Mouse (Mus musculus) liver, embryonic 14.5 days (tissue): ENCODE measurements at regions not wholly inside any gene's neighbourhood (a gene's known extent, or its start where the extent isn't known, plus 50 kb on each side); places are given as distances from the start of the nearest gene placed in this dataset.
A peak's percentile ranks its signal among the peaks of the same experiment; 100 is the strongest.

Experiments used
- ATAC-seq: fragments of 200-750 bp; cut with Nextera tagmentation; 2 replicates; pipeline ENCODE4 v1.8.0; 2017; ENCODE audit warnings: moderate number of reproducible peaks, mild to moderate bottlenecking, moderate library complexity; ENCODE audit not compliant: insufficient read depth
- DNase-seq, 3 experiments: peaks; one replicate each; pipeline ENCODE4 v3.0.0-alpha.2; 2012 to 2013; ENCODE audit warnings: low read depth in 3 of 3, low spot score in 3 of 3
- H3K27ac ChIP-seq: fragments of 300-500 bp; sonication (generic); 2 replicates; pipeline ENCODE4 v1.5.1; 2014; ENCODE audit warnings: moderate library complexity, mild to moderate bottlenecking, control low read depth, inconsistent platforms
- H3K27me3 ChIP-seq: fragments of 300-500 bp; sonication (generic); 2 replicates; pipeline ENCODE4 v1.6.1; 2014; ENCODE audit warnings: mild to moderate bottlenecking, low read length, moderate library complexity; ENCODE audit not compliant: control insufficient read depth, insufficient read depth
- H3K36me3 ChIP-seq: fragments of 300-500 bp; sonication (generic); replicated peaks from 2 replicates; pipeline ENCODE4 v1.6.1; 2014; ENCODE audit warnings: low read depth; ENCODE audit not compliant: control insufficient read depth, insufficient read depth
- H3K4me1 ChIP-seq, 2 experiments: fragments of 200-500 bp in 1 of 2; fragments of 300-500 bp in 1 of 2; sonication (generic) in 1 of 2; replicated peaks; 2 replicates each; pipeline ENCODE4 v1.6.1; 2012 to 2014; ENCODE audit warnings: antibody characterized with exemption in 1 of 2, inconsistent platforms in 1 of 2, low read length in 1 of 2; ENCODE audit not compliant: control insufficient read depth in 2 of 2, insufficient read depth in 2 of 2
- H3K4me2 ChIP-seq: fragments of 300-500 bp; sonication (generic); 2 replicates; pipeline ENCODE4 v1.6.1; 2014; ENCODE audit warnings: low read depth, mild to moderate bottlenecking, control low read depth, moderate library complexity
- H3K4me3 ChIP-seq, 2 experiments: fragments of 200-500 bp in 1 of 2; fragments of 300-500 bp in 1 of 2; sonication (generic) in 1 of 2; 2 replicates each; pipeline ENCODE4 v1.5.1; 2012 to 2014; ENCODE audit warnings: low read depth in 2 of 2, low read length in 2 of 2, mild to moderate bottlenecking in 2 of 2, control low read depth in 1 of 2, inconsistent platforms in 1 of 2, moderate library complexity in 1 of 2; ENCODE audit not compliant: insufficient read depth in 1 of 2
- H3K9ac ChIP-seq: fragments of 300-500 bp; sonication (generic); replicated peaks from 2 replicates; pipeline ENCODE4 v1.6.1; 2014; ENCODE audit warnings: mild to moderate bottlenecking, control low read depth, moderate library complexity
- H3K9me3 ChIP-seq: fragments of 300-500 bp; sonication (generic); 2 replicates; pipeline ENCODE4 v1.6.1; 2016; ENCODE audit warnings: low read length, mixed read lengths; ENCODE audit not compliant: control insufficient read depth
- CTCF ChIP-seq: IDR thresholded peaks from 2 replicates; pipeline ENCODE4 v1.5.1; 2016; ENCODE audit warnings: antibody characterized with exemption, low read depth, control low read depth
- EP300 ChIP-seq: IDR thresholded peaks from 2 replicates; pipeline ENCODE4 v1.6.1; 2016; ENCODE audit warnings: antibody characterized with exemption, low read depth
- WGBS: fragments of 180-500 bp; shearing (Covaris S2); extraction: QIAGEN DNeasy Blood & Tissue Kit; methylation state at CpG from one replicate; pipeline ENCODE4 v1.1.7; 2014; ENCODE audit not compliant: insufficient replicate concordance; 5-methylcytosine and 5-hydroxymethylcytosine counted together

GRCm38 (mm10) chr4:53218291-53218640, 58.6 kb upstream of the Abca1 start:
- Histone ChIP-seq H3K4me3 (no peak overlapping the region), H3K9me3 (no peaks in the 10 kb centered on the region), H3K36me3 (no peaks in the 10 kb centered on the region), H3K9ac (no peak overlapping the region), H3K4me2 (peak overlapping the region; percentile 64), H3K4me1 (peaks cover 0 to 6% of the 10 kb centered on the region in 2 experiments; a peak in 2 of 4 replicates), H3K27me3 (no peaks in the 10 kb centered on the region), H3K27ac (no peak overlapping the region)
- TF ChIP-seq CTCF (no peak), EP300 (no peak)
- no peak for DNase-seq
- WGBS: 49% methylated on average over 5 of the region's 5 CpGs
- ATAC-seq: no peak

- H3K36me3 ChIP-seq: no peaks in the 10 kb centered on the region
- peak overlapping the region; percentile 51 for H3K4me3 ChIP-seq
- H3K27me3 ChIP-seq: no peaks in the 10 kb centered on the region
- TF ChIP-seq CTCF (no peak), EP300 (no peak)
- H3K27ac ChIP-seq: no peak overlapping the region
- H3K4me2 ChIP-seq: peak overlapping the region; percentile 64
- WGBS: 2% methylated on average over 38 of the region's 38 CpGs
- peak in 2 of 3 experiments; percentile 24 to 42 for DNase-seq
- ATAC-seq: peak; percentile 67; the same call in 1 of the 2 replicates
- H3K4me1 ChIP-seq: peaks cover 0 to 6% of the 10 kb centered on the region in 2 experiments; a peak in 2 of 4 replicates
- no peaks in the 10 kb centered on the region for H3K9me3 ChIP-seq
- H3K9ac ChIP-seq: no peak overlapping the region
Observed at GRCm38 (mm10) chr4:53217608-53218290, 58.1 kb upstream of the Abca1 start.

DNA sequence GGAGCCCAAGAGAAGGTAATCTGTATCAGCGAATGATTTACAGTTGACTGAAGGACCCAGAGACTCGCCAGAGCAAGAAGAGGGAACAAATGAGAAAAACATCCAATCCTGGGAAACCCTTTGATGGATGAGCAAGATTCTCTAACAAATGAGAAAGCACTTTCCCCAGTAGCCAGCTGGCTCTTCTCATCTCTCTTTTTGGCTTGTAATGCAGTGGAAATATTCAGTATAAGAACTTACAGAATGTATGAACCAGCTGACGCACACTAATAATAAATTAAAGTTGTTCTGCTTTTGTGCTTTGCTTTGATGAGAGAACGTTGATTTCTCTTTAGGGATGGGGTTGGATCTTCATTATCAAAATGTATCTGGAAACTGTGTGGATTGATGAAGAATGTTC, 52.8 kb upstream of the Abca1 start:
- peaks cover 0 to 3% of the 10 kb centered on the region in 2 experiments; a peak in 1 of 4 replicates for H3K4me1 ChIP-seq
- TF ChIP-seq EP300 (no peak), CTCF (no peak)
- DNase-seq: no peak
- no peaks in the 10 kb centered on the region for H3K27me3 ChIP-seq
- 60% methylated on average over 4 of the region's 4 CpGs for WGBS
- H3K4me2 ChIP-seq: no peak overlapping the region
- no peak overlapping the region for H3K9ac ChIP-seq
- no peaks in the 10 kb centered on the region for H3K36me3 ChIP-seq
- no peaks in the 10 kb centered on the region for H3K9me3 ChIP-seq
- no peak overlapping the region for H3K27ac ChIP-seq
- no peak overlapping the region for H3K4me3 ChIP-seq
- ATAC-seq: no peak

- Histone ChIP-seq H3K4me3 (no peak overlapping the region), H3K9me3 (no peaks in the 10 kb centered on the region), H3K4me2 (no peak overlapping the region), H3K4me1 (no peaks in the 10 kb centered on the region), H3K27me3 (no peaks in the 10 kb centered on the region), H3K36me3 (no peaks in the 10 kb centered on the region), H3K27ac (no peak overlapping the region), H3K9ac (no peak overlapping the region)
- no peak for ATAC-seq
- 41% methylated on average over 3 of the region's 3 CpGs for WGBS
- no peak for DNase-seq
- TF ChIP-seq EP300 (no peak), CTCF (no peak)
Observed at GRCm38 (mm10) chr4:53210685-53211084, 51.0 kb upstream of the Abca1 start.
